Mouse (Mus musculus) liver, embryonic 12.5 days (tissue): ENCODE results near the gene Rab3d. TPM values are rescaled to one million over a fixed set of nuclear protein-coding genes. Genes with fewer than 3 reads are reported as not detected.
"Not testable (repeated sequence)": the region's sequence is repeated elsewhere in the genome, so short reads cannot be mapped to it uniquely, and the experiment has no call there.

Experiments used
- ATAC-seq: fragments of 200-750 bp; cut with Nextera tagmentation; 2 replicates; pipeline ENCODE4 v1.8.0; 2017; ENCODE audit warnings: moderate number of reproducible peaks, mild to moderate bottlenecking, moderate library complexity
- H3K27ac ChIP-seq: fragments of 300-500 bp; sonication (generic); 2 replicates; pipeline ENCODE4 v1.5.1; 2016; ENCODE audit warnings: mild to moderate bottlenecking
- H3K27me3 ChIP-seq: fragments of 300-500 bp; sonication (generic); replicated peaks from 2 replicates; pipeline ENCODE4 v1.6.1; 2016; ENCODE audit warnings: mild to moderate bottlenecking, moderate library complexity
- H3K36me3 ChIP-seq: fragments of 300-500 bp; sonication (generic); 2 replicates; pipeline ENCODE4 v1.6.1; 2016; ENCODE audit warnings: mild to moderate bottlenecking, moderate library complexity
- H3K4me1 ChIP-seq: fragments of 300-500 bp; sonication (generic); 2 replicates; pipeline ENCODE4 v1.6.1; 2016
- H3K4me2 ChIP-seq: fragments of 300-500 bp; sonication (generic); 2 replicates; pipeline ENCODE4 v1.6.1; 2016; ENCODE audit warnings: mild to moderate bottlenecking, moderate library complexity
- H3K4me3 ChIP-seq: fragments of 300-500 bp; sonication (generic); 2 replicates; pipeline ENCODE4 v1.5.1; 2016; ENCODE audit warnings: mild to moderate bottlenecking, moderate library complexity
- H3K9ac ChIP-seq: fragments of 300-500 bp; sonication (generic); 2 replicates; pipeline ENCODE4 v1.6.1; 2016; ENCODE audit warnings: mild to moderate bottlenecking, moderate library complexity
- H3K9me3 ChIP-seq: fragments of 300-500 bp; sonication (generic); replicated peaks from 2 replicates; pipeline ENCODE4 v1.6.1; 2016; ENCODE audit warnings: mild to moderate bottlenecking, moderate library complexity
- WGBS: fragments of 180-500 bp; shearing (Covaris S2); methylation state at CpG from one replicate; pipeline ENCODE4 v1.1.7; 2016; ENCODE audit not compliant: insufficient replicate concordance; 5-methylcytosine and 5-hydroxymethylcytosine counted together
- polyA plus RNA-seq: library from polyadenylated mRNA; unstranded; fragments of >200 nt; fragmentation: Nextera tagmentation; extraction: Ambion mirVana; gene quantifications from 2 replicates; pipeline ENCODE4 v1.2.1, GENCODE M21; 2016

Gene Rab3d
- polyA plus RNA-seq, 1 experiment from 2014 or later: 6.5 TPM

- no peak overlapping the region for H3K9ac ChIP-seq
- no peak for ATAC-seq
- no peaks in the 10 kb centered on the region for H3K36me3 ChIP-seq
- no peak overlapping the region for H3K4me3 ChIP-seq
- H3K27me3 ChIP-seq: peaks cover 14% of the 10 kb centered on the region
- H3K4me1 ChIP-seq: no peaks in the 10 kb centered on the region
- H3K4me2 ChIP-seq: no peak overlapping the region
- no peaks in the 10 kb centered on the region; the same call in 1 of the 2 replicates for H3K9me3 ChIP-seq
- no peak overlapping the region for H3K27ac ChIP-seq
- 46% methylated on average over 3 of the region's 3 CpGs for WGBS
These were observed 41.4 kb downstream of the Rab3d start for GRCm38 (mm10) chr9:21876601-21877000.

GRCm38 (mm10) chr9:21872204-21872603 lies 45.8 kb downstream of the Rab3d start:
- Histone ChIP-seq H3K4me1 (no peaks in the 10 kb centered on the region), H3K36me3 (no peaks in the 10 kb centered on the region), H3K27me3 (peaks cover 19% of the 10 kb centered on the region), H3K9me3 (no peaks in the 10 kb centered on the region), H3K27ac (no peak overlapping the region), H3K4me3 (no peak overlapping the region), H3K9ac (no peak overlapping the region), H3K4me2 (no peak overlapping the region)
- no peak for ATAC-seq
- WGBS: 44% methylated on average over 4 of the region's 4 CpGs

- no peak for ATAC-seq
- H3K4me1 ChIP-seq: no peaks in the 10 kb centered on the region
- WGBS: 13% methylated on average over 20 of the region's 20 CpGs
- H3K9ac ChIP-seq: no peak overlapping the region
- no peaks in the 10 kb centered on the region for H3K9me3 ChIP-seq
- no peaks in the 10 kb centered on the region for H3K36me3 ChIP-seq
- H3K4me3 ChIP-seq: no peak overlapping the region
- peaks cover 19% of the 10 kb centered on the region for H3K27me3 ChIP-seq
- H3K27ac ChIP-seq: no peak overlapping the region
- H3K4me2 ChIP-seq: peak overlapping the region; percentile 20; the same call in 1 of the 2 replicates
These were observed 47.0 kb downstream of the Rab3d start for GRCm38 (mm10) chr9:21870879-21871524.

- not testable (repeated sequence) for H3K4me2 ChIP-seq, H3K4me3 ChIP-seq, H3K4me1 ChIP-seq, H3K36me3 ChIP-seq, H3K9me3 ChIP-seq, H3K27ac ChIP-seq, H3K9ac ChIP-seq, ATAC-seq
- 47% methylated on average over 7 of the region's 7 CpGs for WGBS
- peaks cover 19% of the 10 kb centered on the region for H3K27me3 ChIP-seq
These were observed 48.7 kb downstream of the Rab3d start for GRCm38 (mm10) chr9:21869290-21869689.

- H3K4me3 ChIP-seq: no peak overlapping the region
- H3K27ac ChIP-seq: no peak overlapping the region
- peaks cover 16% of the 10 kb centered on the region for H3K27me3 ChIP-seq
- H3K4me1 ChIP-seq: no peaks in the 10 kb centered on the region
- H3K4me2 ChIP-seq: no peak overlapping the region
- H3K36me3 ChIP-seq: no peaks in the 10 kb centered on the region
- no peak for ATAC-seq
- H3K9ac ChIP-seq: no peak overlapping the region
- 67% methylated on average over 3 of the region's 3 CpGs for WGBS
- H3K9me3 ChIP-seq: no peaks in the 10 kb centered on the region
These were observed 50.3 kb downstream of the Rab3d start for GRCm38 (mm10) chr9:21867726-21868125.

GRCm38 (mm10) chr9:21866641-21867040 lies 51.4 kb downstream of the Rab3d start:
- WGBS: 55% methylated on average over 2 of the region's 2 CpGs
- Histone ChIP-seq H3K4me2 (no peak overlapping the region), H3K9me3 (no peaks in the 10 kb centered on the region; the same call in 1 of the 2 replicates), H3K9ac (no peak overlapping the region), H3K36me3 (no peaks in the 10 kb centered on the region), H3K27me3 (peaks cover 6% of the 10 kb centered on the region), H3K4me3 (no peak overlapping the region), H3K27ac (no peak overlapping the region), H3K4me1 (no peaks in the 10 kb centered on the region)
- no peak for ATAC-seq

GRCm38 (mm10) chr9:21865673-21866398 lies 52.2 kb downstream of the Rab3d start:
- ATAC-seq: no peak
- WGBS: 54% methylated on average over 5 of the region's 5 CpGs

GRCm38 (mm10) chr9:21862181-21862580 lies 55.8 kb downstream of the Rab3d start:
- H3K4me1 ChIP-seq: no peaks in the 10 kb centered on the region
- no peak overlapping the region for H3K27ac ChIP-seq
- H3K27me3 ChIP-seq: no peaks in the 10 kb centered on the region
- H3K36me3 ChIP-seq: no peaks in the 10 kb centered on the region
- no peak for ATAC-seq
- no peak overlapping the region for H3K4me3 ChIP-seq
- no peaks in the 10 kb centered on the region; the same call in 1 of the 2 replicates for H3K9me3 ChIP-seq
- H3K4me2 ChIP-seq: no peak overlapping the region
- H3K9ac ChIP-seq: no peak overlapping the region
- 63% methylated on average over 1 of the region's 1 CpGs for WGBS

More at GRCm38 (mm10) chr9:21865673-21866398, 52.2 kb downstream of the Rab3d start:
- Histone ChIP-seq H3K36me3 (no peaks in the 10 kb centered on the region), H3K4me2 (no peak overlapping the region), H3K4me3 (no peak overlapping the region), H3K4me1 (no peaks in the 10 kb centered on the region), H3K27ac (no peak overlapping the region), H3K9me3 (no peaks in the 10 kb centered on the region; the same call in 1 of the 2 replicates), H3K9ac (no peak overlapping the region), H3K27me3 (no peaks in the 10 kb centered on the region)

- H3K4me2 ChIP-seq, H3K4me3 ChIP-seq, H3K27ac ChIP-seq, H3K4me1 ChIP-seq, H3K9ac ChIP-seq, H3K36me3 ChIP-seq, H3K9me3 ChIP-seq, ATAC-seq, H3K27me3 ChIP-seq: not testable (repeated sequence)
- WGBS: 59% methylated on average over 6 of the region's 6 CpGs
These were observed 57.6 kb downstream of the Rab3d start for GRCm38 (mm10) chr9:21860349-21860748.

- Histone ChIP-seq H3K27me3 (no peaks in the 10 kb centered on the region), H3K4me2 (no peak overlapping the region), H3K36me3 (no peaks in the 10 kb centered on the region), H3K27ac (no peak overlapping the region), H3K4me3 (no peak overlapping the region), H3K4me1 (no peaks in the 10 kb centered on the region), H3K9me3 (no peaks in the 10 kb centered on the region; the same call in 1 of the 2 replicates), H3K9ac (no peak overlapping the region)
- 62% methylated on average over 3 of the region's 3 CpGs for WGBS
- no peak for ATAC-seq
These were observed 58.4 kb downstream of the Rab3d start for GRCm38 (mm10) chr9:21859606-21860005.

- Histone ChIP-seq H3K36me3 (no peaks in the 10 kb centered on the region), H3K4me1 (0 out of 2 replicates have a peak, but pooled peaks cover under 1% of the 10 kb centered on the region), H3K9me3 (no peaks in the 10 kb centered on the region; the same call in 1 of the 2 replicates), H3K4me3 (no peak overlapping the region), H3K27me3 (no peaks in the 10 kb centered on the region), H3K27ac (no peak overlapping the region), H3K4me2 (no peak overlapping the region), H3K9ac (no peak overlapping the region)
- 45% methylated on average over 6 of the region's 6 CpGs for WGBS
- ATAC-seq: 0 out of 2 replicates have a peak, but pooled peaks have one; percentile 27
These were observed 59.9 kb downstream of the Rab3d start for GRCm38 (mm10) chr9:21858084-21858483.

GRCm38 (mm10) chr9:21857501-21857900 lies 60.5 kb downstream of the Rab3d start:
- H3K4me2 ChIP-seq: no peak overlapping the region
- H3K27ac ChIP-seq: no peak overlapping the region
- no peaks in the 10 kb centered on the region; the same call in 1 of the 2 replicates for H3K9me3 ChIP-seq
- no peak for ATAC-seq
- H3K4me1 ChIP-seq: peaks cover 6% of the 10 kb centered on the region
- H3K9ac ChIP-seq: no peak overlapping the region
- no peaks in the 10 kb centered on the region for H3K27me3 ChIP-seq
- H3K36me3 ChIP-seq: no peaks in the 10 kb centered on the region
- WGBS: 65% methylated on average over 2 of the region's 2 CpGs
- no peak overlapping the region for H3K4me3 ChIP-seq
